Mouse (Mus musculus) adrenal gland, postnatal 25 days (tissue): ENCODE results near the gene Ptprd. TPM values are rescaled to one million over a fixed set of nuclear protein-coding genes. Genes with fewer than 3 reads are reported as not detected.

ENCODE experiments used
- microRNA-seq, 2 experiments: library from miRNA; unstranded; fragments of <30 nt; microRNA quantifications; one replicate each; pipeline ENCODE4 v1.2.0; 2021
- total RNA-seq: library from RNA; stranded (reverse); gene quantifications from 2 replicates; pipeline ENCODE4 v1.2.3, GENCODE M21; 2021

Gene Ptprd
- total RNA-seq, 1 experiment from 2014 or later: 142 TPM

Small RNAs within 50 kb of the gene (microRNA-seq; reads per million reads assigned to microRNA genes)
- gene Gm23159: 0 reads per million in 2 experiments
